Mouse (Mus musculus): ENCODE measurements around the gene Rmi2. TPM values are rescaled to one million over a fixed set of nuclear protein-coding genes. Genes with fewer than 3 reads are reported as not detected.

Gene Rmi2
- total RNA-seq, 2 experiments from 2014 or later = not detected

DNA sequence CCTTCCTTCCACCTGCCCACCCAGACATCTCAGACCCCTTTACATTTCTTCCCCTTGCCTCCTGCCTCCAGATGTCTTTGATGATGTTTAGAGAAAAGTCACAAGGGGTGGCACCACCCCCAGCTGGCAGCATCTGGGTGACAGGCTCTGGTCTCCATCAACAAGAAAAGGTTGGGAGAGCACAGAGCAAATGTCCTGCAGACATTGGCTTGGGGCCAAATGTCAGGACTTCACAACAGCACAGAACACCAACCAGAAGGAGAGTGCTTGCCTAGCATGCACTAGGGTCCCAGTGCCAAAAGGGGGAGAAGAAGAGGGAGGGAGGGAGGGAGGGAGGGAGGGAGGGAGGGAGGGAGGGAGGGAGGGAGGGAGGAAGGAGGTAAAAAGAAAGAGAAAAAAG, 85.0 kb downstream of the Rmi2 start:
- no peak for DNase-seq (ENCODE audit: low spot score in 2 of 2)

GRCm38 (mm10) chr16:10923561-10923960, 88.7 kb downstream of the Rmi2 start:
- no peak for DNase-seq (ENCODE audit: low spot score in 2 of 2)

GRCm38 (mm10) chr16:10925591-10926180, 90.8 kb downstream of the Rmi2 start:
- no peak for DNase-seq (ENCODE audit: low spot score in 2 of 2)

- no peak for DNase-seq (ENCODE audit: low spot score in 2 of 2)
Measured at GRCm38 (mm10) chr16:10927026-10927425, 92.2 kb downstream of the Rmi2 start.

DNA sequence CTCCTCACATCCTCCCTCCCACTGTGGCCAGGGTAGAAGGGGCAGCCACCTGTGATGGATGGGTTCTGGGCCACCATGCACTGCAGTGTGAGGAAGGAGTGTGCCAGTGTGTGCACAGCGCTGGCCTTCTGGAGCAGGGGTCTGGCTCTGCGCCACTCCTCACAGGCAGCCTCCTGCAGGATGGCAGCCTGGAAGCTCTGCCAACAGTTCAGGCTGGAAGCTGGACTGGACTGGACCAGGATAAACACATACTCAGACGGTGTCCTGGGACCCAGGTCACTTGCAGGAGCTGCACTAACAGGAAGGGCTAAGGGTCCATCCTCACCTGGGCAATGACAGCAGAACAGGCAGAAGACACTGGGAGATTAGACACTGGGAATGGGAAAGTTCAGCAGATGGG, 98.5 kb downstream of the Rmi2 start:
- no peak for DNase-seq (ENCODE audit: low spot score in 2 of 2)

DNA sequence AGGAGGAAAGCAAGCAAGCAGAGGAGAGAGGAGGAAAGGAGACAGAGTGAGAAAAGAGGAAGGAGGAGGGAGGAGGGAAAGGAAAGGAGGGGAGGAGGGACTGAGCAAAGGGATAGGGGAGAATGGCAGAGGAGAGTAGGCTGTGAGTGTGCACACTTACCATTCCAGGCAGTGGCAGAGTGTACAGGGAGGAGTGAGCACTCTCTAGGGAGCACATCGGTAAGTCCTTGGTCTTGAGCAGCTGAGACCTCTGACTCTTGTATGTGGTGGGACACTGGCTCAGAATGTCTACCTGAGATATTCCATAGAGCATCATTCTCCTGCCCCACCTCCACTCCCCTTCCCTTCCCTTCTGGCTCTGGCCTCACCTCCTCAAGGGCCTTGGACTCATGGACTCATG, 99.2 kb downstream of the Rmi2 start:
- DNase-seq (ENCODE audit: low spot score in 2 of 2) = no peak

GRCm38 (mm10) chr16:10936700-10937319, 102.0 kb downstream of the Rmi2 start:
- DNase-seq (ENCODE audit: low spot score in 2 of 2) = no peak

GRCm38 (mm10) chr16:10937497-10937896, 102.6 kb downstream of the Rmi2 start:
- no peak for DNase-seq (ENCODE audit: low spot score in 2 of 2)

GRCm38 (mm10) chr16:10939932-10940331, 105.1 kb downstream of the Rmi2 start:
- DNase-seq (ENCODE audit: low spot score in 2 of 2) = no peak

- DNase-seq (ENCODE audit: low spot score in 2 of 2) = no peak
Measured at GRCm38 (mm10) chr16:10940661-10941060, 105.8 kb downstream of the Rmi2 start.

Other genes with a start within 250 kb of the Rmi2 start
- gene Socs1, start 49.5 kb upstream of the Rmi2 start, total RNA-seq (2021) = under 1 TPM; 0.71 to 0.82 TPM
- gene Tnp2, start 46.4 kb upstream of the Rmi2 start, total RNA-seq (2021) = not detected
- gene Prm3, start 44.1 kb upstream of the Rmi2 start, total RNA-seq (2021) = not detected
- gene Prm2, start 38.9 kb upstream of the Rmi2 start, total RNA-seq (2021) = not detected
- gene Prm1, start 29.2 kb upstream of the Rmi2 start, total RNA-seq (2021) = not detected
- not detected for gene Gm11172, start 22.1 kb upstream of the Rmi2 start, total RNA-seq (2021)
- 100 to 1,000 TPM; 182 to 191 TPM for gene Snn, start 225.9 kb downstream of the Rmi2 start, total RNA-seq (2021)
- 10 to 100 TPM; 12.4 to 16.0 TPM for gene Litaf, start 231.1 kb downstream of the Rmi2 start, total RNA-seq (2021)